Mouse (Mus musculus) forebrain, embryonic 12.5 days (tissue): ENCODE results near the gene Nfia. TPM values are rescaled to one million over a fixed set of nuclear protein-coding genes. Genes with fewer than 3 reads are reported as not detected.
A peak's percentile ranks its signal among the peaks of the same experiment; 100 is the strongest.

ENCODE experiments used
- ATAC-seq: fragments of 200-750 bp; cut with Nextera tagmentation; 2 replicates; pipeline ENCODE4 v1.8.0; 2017; ENCODE audit warnings: moderate TSS enrichment; ENCODE audit not compliant: low FRiP score
- H3K27ac ChIP-seq: fragments of 300-500 bp; sonication (generic); 2 replicates; pipeline ENCODE4 v1.5.1; 2016; ENCODE audit warnings: mild to moderate bottlenecking
- H3K27me3 ChIP-seq: fragments of 300-500 bp; sonication (generic); 2 replicates; pipeline ENCODE4 v1.6.1; 2016; ENCODE audit warnings: mild to moderate bottlenecking
- H3K36me3 ChIP-seq: fragments of 300-500 bp; sonication (generic); replicated peaks from 2 replicates; pipeline ENCODE4 v1.6.1; 2016; ENCODE audit warnings: mild to moderate bottlenecking
- H3K4me1 ChIP-seq: fragments of 300-500 bp; sonication (generic); 2 replicates; pipeline ENCODE4 v1.6.1; 2016
- H3K4me2 ChIP-seq: fragments of 300-500 bp; sonication (generic); 2 replicates; pipeline ENCODE4 v1.6.1; 2016; ENCODE audit warnings: mild to moderate bottlenecking, moderate library complexity
- H3K4me3 ChIP-seq: fragments of 300-500 bp; sonication (generic); replicated peaks from 2 replicates; pipeline ENCODE4 v1.5.1; 2016; ENCODE audit warnings: mild to moderate bottlenecking
- H3K9ac ChIP-seq: fragments of 300-500 bp; sonication (generic); 2 replicates; pipeline ENCODE4 v1.6.1; 2016; ENCODE audit warnings: mild to moderate bottlenecking
- H3K9me3 ChIP-seq: fragments of 300-500 bp; sonication (generic); 2 replicates; pipeline ENCODE4 v1.6.1; 2016
- WGBS: fragments of 180-500 bp; shearing (Covaris S2); methylation state at CpG from one replicate; pipeline ENCODE4 v1.1.7; 2016; 5-methylcytosine and 5-hydroxymethylcytosine counted together
- polyA plus RNA-seq: library from polyadenylated mRNA; unstranded; fragments of >200 nt; fragmentation: Nextera tagmentation; extraction: Ambion mirVana; gene quantifications from 2 replicates; pipeline ENCODE4 v1.2.1, GENCODE M21; 2016

Gene Nfia
- polyA plus RNA-seq, 1 experiment from 2014 or later, result 62.1 TPM

DNA sequence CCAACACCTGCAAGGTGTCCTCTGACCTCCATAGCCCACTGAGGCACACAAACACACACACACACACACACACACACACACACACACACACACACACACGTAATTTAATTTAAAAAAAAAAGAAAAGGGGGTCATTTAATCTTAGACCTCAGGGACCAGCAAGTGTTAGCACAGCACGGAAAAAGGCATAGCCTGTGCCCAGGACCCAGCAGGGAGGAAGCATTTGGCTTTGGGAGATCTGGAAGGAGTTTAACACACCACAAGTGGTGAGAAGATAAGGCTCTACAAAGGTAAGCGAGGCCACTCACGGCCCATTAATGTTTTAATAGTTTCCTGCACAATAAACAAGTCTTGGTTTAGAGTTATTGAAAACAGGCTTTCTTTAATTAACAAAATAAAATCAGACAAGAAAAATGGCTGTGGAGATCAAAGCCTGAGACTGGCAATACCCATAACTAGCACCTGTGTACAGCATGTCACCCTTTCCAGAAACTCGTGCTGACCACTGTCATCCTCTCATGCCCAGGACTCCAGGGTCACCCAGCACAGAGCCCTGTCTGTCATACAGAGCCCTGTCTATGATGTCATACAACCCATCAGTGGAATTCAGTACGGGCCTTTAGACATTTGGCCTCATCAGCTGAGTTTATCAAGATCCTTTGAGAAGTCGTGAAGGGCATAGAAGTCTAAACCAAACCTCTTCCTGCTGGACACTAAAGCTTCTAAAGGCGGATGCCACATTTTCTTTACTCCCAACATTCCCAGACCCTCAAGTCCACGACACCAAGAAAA, 332.6 kb downstream of the Nfia start:
- H3K9me3 ChIP-seq, result no peaks in the 10 kb centered on the region
- H3K27ac ChIP-seq, result peak overlapping the region; percentile 95; the same call in 1 of the 2 replicates

DNA sequence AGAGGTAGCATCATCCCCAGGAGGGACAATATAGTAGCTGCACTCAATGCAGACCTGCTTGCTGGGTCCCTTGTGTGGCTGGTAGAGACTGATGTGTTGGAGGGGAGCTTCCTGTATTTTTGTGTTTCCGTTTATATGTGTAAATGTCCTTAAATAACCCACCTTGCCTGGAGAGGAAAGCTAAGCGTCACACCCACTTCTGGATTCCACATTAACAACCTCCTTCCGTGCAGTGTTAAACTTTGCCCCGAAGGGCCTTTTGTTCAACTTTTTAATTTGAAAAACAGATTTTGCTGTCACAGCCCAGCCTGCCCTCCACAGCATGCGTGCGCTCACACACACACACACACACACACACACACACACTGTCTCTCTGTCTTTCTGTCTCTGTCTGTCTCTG, 333.4 kb downstream of the Nfia start:
- WGBS, result 49% methylated on average over 6 of the region's 6 CpGs
- ATAC-seq, result no peak
- peaks cover 19% of the 10 kb centered on the region; the same call in 1 of the 2 replicates for H3K27me3 ChIP-seq
- H3K4me2 ChIP-seq, result no peak overlapping the region
- H3K4me1 ChIP-seq, result peaks cover 90% of the 10 kb centered on the region
- peak overlapping the region; percentile 95 for H3K27ac ChIP-seq
- H3K9ac ChIP-seq, result no peak overlapping the region
- H3K36me3 ChIP-seq, result no peaks in the 10 kb centered on the region
- H3K9me3 ChIP-seq, result no peaks in the 10 kb centered on the region
- H3K4me3 ChIP-seq, result no peak overlapping the region

More for the DNA sequence above, 332.6 kb downstream of the Nfia start:
- H3K4me3 ChIP-seq, result no peak overlapping the region
- no peaks in the 10 kb centered on the region for H3K36me3 ChIP-seq
- H3K4me2 ChIP-seq, result no peak overlapping the region
- peaks cover 19% of the 10 kb centered on the region; the same call in 1 of the 2 replicates for H3K27me3 ChIP-seq
- WGBS, result 73% methylated on average over 8 of the region's 9 CpGs
- no peak for ATAC-seq
- no peak overlapping the region for H3K9ac ChIP-seq
- peaks cover 91% of the 10 kb centered on the region for H3K4me1 ChIP-seq

DNA sequence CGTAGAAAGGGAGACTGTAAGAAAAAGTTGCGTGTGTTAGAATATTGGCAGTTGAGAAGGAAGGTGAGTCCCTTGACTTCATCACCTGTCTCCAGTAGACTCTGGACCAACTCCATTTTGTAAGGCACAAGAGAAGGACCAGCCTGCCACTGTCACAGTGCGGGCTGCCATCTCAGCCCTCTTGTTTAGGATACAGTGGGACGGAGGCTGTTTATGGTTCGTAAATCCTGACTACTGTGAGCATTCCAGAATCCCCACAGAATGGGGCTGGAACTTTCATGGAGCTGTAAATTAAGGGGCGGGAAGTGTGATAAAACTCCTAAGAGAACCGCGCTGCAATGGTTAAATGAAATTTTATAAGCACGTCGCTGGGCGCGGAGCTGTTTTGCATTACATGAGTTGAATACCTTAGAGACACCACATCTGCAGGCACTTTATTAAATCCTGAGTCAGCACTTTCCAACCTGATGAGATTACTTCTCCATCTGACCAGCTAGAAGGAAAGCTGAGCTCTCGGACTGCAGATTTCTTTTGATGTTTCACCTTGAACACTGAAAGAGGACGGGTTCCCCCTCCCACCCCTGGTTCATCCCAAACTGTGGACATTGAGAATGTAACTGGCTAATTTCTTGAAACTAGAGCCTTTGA, 334.0 kb downstream of the Nfia start:
- no peaks in the 10 kb centered on the region for H3K9me3 ChIP-seq
- 31% methylated on average over 14 of the region's 14 CpGs for WGBS
- ATAC-seq, result no peak
- peak overlapping the region; percentile 95 for H3K27ac ChIP-seq
- H3K36me3 ChIP-seq, result no peaks in the 10 kb centered on the region
- H3K9ac ChIP-seq, result no peak overlapping the region
- peak overlapping the region; percentile 19 for H3K4me2 ChIP-seq
- H3K27me3 ChIP-seq, result peaks cover 19% of the 10 kb centered on the region; the same call in 1 of the 2 replicates
- H3K4me1 ChIP-seq, result peaks cover 86% of the 10 kb centered on the region
- H3K4me3 ChIP-seq, result no peak overlapping the region

DNA sequence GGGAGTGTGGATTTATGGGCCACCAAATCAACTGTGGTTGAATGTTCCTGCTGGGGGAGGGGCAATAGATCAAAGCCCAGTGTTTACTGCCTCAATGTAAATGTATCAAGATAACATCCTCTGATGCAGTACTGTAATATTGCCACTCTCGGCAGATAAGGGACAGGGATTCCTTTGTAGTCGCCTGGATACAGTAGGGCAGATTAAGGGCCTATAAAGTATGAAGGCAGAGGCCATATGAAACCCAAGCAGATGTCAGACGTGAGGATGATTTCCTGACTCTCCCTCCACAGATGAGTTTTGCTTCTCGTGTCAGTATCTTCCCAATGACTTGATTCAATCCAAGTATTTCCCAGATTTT, 334.5 kb downstream of the Nfia start:
- ATAC-seq, result no peak
- Histone ChIP-seq H3K4me1 (peaks cover 81% of the 10 kb centered on the region), H3K4me3 (no peak overlapping the region)

DNA sequence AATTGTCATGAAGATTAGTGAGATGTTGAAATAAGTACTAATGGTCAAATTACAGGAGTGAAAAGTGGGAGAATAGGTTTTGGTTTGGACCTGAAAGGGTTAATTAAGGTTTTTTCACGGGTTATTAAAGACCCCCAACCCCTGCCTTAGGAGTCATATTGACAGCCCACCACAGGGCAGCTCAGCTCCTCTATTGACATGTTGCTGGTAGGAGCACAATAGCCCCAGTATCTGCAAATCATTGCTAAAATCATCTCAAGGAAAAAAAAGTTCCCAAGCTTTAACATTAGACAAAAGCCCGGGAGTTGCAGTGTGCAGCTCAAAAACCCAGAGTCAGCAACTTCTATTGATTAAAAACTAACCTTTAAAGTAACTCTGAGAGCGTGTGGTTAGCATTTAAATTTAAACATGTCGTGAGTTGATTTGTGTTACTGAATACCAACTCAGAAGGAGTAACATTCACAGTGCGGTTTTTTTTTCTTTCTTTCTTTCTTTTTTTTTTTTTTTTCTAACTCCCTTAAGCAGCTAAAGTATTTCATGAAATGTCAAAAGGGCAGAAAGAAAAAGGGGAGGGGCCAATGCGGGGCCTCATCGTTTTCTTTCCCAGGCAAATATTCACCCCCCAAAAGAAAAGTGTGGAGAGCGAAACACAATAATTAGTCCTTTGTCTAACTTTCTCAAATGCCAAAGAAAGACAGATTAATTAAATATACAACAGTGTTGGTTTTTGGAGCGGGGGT, 335.6 kb downstream of the Nfia start:
- Histone ChIP-seq H3K27me3 (peaks cover 19% of the 10 kb centered on the region; the same call in 1 of the 2 replicates), H3K27ac (peak overlapping the region; percentile 95), H3K9ac (no peak overlapping the region), H3K4me1 (peaks cover 78% of the 10 kb centered on the region), H3K4me3 (no peak overlapping the region), H3K36me3 (no peaks in the 10 kb centered on the region), H3K4me2 (peak overlapping the region; percentile 38), H3K9me3 (no peaks in the 10 kb centered on the region)
- WGBS, result 2% methylated on average over 9 of the region's 9 CpGs
- ATAC-seq, result peak; percentile 31

More for the DNA sequence above, 334.5 kb downstream of the Nfia start:
- Histone ChIP-seq H3K4me2 (peak overlapping the region; percentile 26), H3K9me3 (no peaks in the 10 kb centered on the region), H3K27me3 (peaks cover 19% of the 10 kb centered on the region; the same call in 1 of the 2 replicates), H3K9ac (no peak overlapping the region), H3K36me3 (no peaks in the 10 kb centered on the region), H3K27ac (peak overlapping the region; percentile 95)
- WGBS, result 10% methylated on average over 4 of the region's 4 CpGs

DNA sequence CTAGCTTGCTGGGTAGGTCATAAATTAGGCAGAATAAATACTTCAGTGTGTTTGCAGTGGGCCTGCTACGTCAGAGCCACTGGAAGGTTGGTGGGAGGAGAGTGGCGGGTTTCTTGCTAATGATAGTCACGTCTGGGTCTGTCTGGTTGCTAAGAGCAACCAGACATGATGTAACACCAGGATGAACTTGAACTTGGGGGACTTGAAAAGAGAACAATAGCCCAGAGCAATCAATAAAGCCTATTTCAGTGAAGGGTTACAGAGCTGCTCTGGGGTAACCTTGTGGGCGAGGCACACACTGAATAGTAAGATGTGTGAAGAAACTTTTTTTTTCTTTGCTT, 336.1 kb downstream of the Nfia start:
- peak overlapping the region; percentile 38 for H3K4me2 ChIP-seq
- H3K9me3 ChIP-seq, result no peaks in the 10 kb centered on the region
- peak overlapping the region; percentile 95 for H3K27ac ChIP-seq
- WGBS, result 1% methylated on average over 4 of the region's 4 CpGs
- H3K4me3 ChIP-seq, result no peak overlapping the region
- no peak overlapping the region for H3K9ac ChIP-seq
- peaks cover 19% of the 10 kb centered on the region; the same call in 1 of the 2 replicates for H3K27me3 ChIP-seq
- H3K4me1 ChIP-seq, result peaks cover 75% of the 10 kb centered on the region
- peak; percentile 93 for ATAC-seq
- H3K36me3 ChIP-seq, result no peaks in the 10 kb centered on the region

DNA sequence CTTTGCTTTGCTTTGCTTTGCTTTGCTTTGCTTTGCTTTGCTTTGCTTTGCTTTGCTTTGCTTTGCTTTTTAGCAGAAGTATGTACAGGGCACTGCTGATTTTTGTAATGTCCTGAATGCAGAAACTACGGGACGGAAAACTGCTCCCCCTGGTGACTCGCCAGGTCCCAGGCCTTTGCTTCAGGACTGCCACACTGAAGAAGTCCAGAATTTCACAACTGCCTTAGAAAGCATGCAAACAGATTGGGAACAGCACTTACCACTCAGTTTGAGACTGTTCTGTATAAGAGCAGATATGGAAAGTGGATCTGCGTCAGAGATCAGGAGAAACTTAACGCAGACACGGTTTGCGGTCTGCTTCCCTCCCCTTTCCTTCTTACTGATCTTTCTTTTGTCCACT, 336.5 kb downstream of the Nfia start:
- H3K36me3 ChIP-seq, result no peaks in the 10 kb centered on the region
- 1% methylated on average over 7 of the region's 7 CpGs for WGBS
- peak overlapping the region; percentile 38 for H3K4me2 ChIP-seq
- peak; percentile 36; the same call in 1 of the 2 replicates for ATAC-seq
- 0 out of 2 replicates have a peak overlapping the region, but pooled peaks have one; percentile 44 for H3K9ac ChIP-seq
- H3K9me3 ChIP-seq, result no peaks in the 10 kb centered on the region
- H3K4me3 ChIP-seq, result no peak overlapping the region
- H3K4me1 ChIP-seq, result peaks cover 71% of the 10 kb centered on the region
- peak overlapping the region; percentile 95 for H3K27ac ChIP-seq
- H3K27me3 ChIP-seq, result peaks cover 19% of the 10 kb centered on the region; the same call in 1 of the 2 replicates

DNA sequence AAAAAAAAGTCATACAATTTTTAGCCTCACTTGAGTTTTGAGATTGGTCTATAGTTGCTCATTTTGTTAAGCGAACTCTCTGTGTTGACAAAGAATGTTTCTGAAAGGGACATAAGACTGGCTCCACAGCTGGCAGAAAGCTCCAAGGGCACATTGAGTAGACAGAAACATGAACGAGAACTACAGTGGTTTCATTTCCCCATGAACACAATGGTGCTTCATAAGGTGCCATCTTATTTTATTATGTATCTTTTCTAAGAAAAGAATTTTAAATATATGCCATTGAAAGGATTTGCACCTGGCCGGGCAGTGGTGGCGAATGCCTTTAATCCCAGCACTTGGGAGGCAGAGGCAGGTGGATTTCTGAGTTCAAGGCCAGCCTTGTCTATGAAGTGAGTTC, 337.4 kb downstream of the Nfia start:
- Histone ChIP-seq H3K36me3 (no peaks in the 10 kb centered on the region), H3K27me3 (peaks cover 11% of the 10 kb centered on the region; the same call in 1 of the 2 replicates), H3K27ac (peak overlapping the region; percentile 95), H3K4me2 (no peak overlapping the region), H3K4me3 (no peak overlapping the region), H3K4me1 (peaks cover 63% of the 10 kb centered on the region), H3K9me3 (no peaks in the 10 kb centered on the region), H3K9ac (no peak overlapping the region)
- 72% methylated on average over 4 of the region's 4 CpGs for WGBS
- ATAC-seq, result no peak

DNA sequence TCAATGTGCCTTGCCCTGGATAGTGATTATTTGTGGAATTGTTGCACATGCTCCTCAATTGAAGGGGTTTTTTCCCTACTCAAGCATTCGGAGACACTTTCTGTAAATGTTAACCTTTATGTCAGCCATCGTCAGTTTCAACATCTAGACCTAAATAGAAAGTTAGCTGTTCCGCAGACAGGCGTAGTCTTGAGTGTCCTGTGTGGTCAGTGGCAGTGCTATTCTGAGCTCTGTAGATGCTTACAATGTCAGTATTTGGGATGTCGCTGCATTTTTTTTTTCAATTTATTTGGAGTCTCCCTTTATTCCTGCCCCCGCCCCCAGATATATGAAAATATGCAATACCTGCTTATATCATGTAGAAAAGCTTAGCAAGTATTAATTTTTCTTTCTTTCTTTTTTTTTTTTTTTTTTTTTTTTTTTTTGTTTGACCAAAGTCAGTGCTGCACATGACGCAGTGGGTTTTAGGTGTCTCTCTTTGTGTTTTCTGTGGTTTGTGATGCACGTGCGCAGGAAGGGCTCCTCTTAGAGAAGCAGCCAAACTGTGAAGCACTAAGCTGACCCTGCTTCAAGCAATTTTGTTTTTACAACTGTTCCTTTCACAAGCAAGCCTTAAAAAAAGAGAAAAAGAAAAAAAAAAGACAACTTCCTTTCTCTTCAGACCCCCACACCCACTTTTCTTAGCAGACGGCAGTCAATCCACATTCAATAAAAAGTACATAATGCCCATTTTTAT, 340.9 kb downstream of the Nfia start:
- no peak overlapping the region for H3K27ac ChIP-seq
- no peaks in the 10 kb centered on the region for H3K27me3 ChIP-seq
- 81% methylated on average over 10 of the region's 10 CpGs for WGBS
- H3K4me1 ChIP-seq, result peaks cover 37% of the 10 kb centered on the region
- H3K9ac ChIP-seq, result no peak overlapping the region
- no peaks in the 10 kb centered on the region for H3K9me3 ChIP-seq
- H3K36me3 ChIP-seq, result no peaks in the 10 kb centered on the region
- H3K4me2 ChIP-seq, result no peak overlapping the region
- no peak overlapping the region for H3K4me3 ChIP-seq
- ATAC-seq, result no peak

DNA sequence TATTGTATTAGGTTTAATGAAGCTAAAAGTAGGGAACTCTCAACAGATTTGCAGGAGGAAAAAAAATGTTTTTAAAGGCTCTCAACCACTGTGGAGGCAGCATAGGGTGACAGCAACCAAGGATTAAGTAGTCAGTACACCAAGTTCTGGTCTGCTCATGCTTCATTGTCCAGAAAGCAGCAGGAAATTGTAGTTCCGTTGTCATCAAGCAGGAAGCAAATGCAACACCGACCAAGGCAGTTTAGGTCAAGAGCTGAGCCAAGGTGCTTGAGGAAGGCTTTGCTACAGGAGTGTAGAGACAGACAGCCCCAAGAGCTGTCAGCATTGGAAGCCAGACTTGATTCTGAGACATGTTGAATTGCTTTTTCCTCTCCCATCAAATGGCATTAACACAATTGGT, 342.4 kb downstream of the Nfia start:
- Histone ChIP-seq H3K4me3 (no peak overlapping the region), H3K9me3 (no peaks in the 10 kb centered on the region), H3K27me3 (no peaks in the 10 kb centered on the region), H3K4me1 (peaks cover 30% of the 10 kb centered on the region), H3K4me2 (no peak overlapping the region), H3K27ac (no peak overlapping the region), H3K9ac (no peak overlapping the region), H3K36me3 (no peaks in the 10 kb centered on the region)
- ATAC-seq, result no peak
- WGBS, result 76% methylated on average over 2 of the region's 2 CpGs

DNA sequence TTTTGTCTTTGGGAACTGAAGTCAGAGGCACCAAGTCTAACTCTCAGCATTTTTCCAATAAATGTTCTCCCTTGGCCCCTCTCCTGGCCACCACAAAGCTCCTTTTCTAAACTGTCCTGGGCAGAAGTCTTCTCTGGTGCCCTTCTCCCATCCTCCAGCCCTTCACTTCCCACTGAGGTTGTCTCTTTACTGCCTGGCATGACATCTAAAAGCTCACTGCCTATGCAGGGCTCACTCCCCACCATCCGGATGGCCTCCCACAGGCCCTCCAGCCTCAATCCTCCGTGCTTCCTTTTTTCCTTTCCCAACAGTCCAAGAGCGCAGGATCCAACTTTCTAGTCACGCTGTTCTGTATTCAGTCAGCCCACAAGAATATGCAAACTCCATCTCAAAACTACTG, 342.9 kb downstream of the Nfia start:
- Histone ChIP-seq H3K4me2 (no peak overlapping the region), H3K27me3 (no peaks in the 10 kb centered on the region), H3K27ac (no peak overlapping the region), H3K9ac (no peak overlapping the region), H3K9me3 (no peaks in the 10 kb centered on the region), H3K4me1 (peaks cover 28% of the 10 kb centered on the region), H3K36me3 (no peaks in the 10 kb centered on the region), H3K4me3 (no peak overlapping the region)
- WGBS, result 89% methylated on average over 4 of the region's 4 CpGs
- ATAC-seq, result no peak

DNA sequence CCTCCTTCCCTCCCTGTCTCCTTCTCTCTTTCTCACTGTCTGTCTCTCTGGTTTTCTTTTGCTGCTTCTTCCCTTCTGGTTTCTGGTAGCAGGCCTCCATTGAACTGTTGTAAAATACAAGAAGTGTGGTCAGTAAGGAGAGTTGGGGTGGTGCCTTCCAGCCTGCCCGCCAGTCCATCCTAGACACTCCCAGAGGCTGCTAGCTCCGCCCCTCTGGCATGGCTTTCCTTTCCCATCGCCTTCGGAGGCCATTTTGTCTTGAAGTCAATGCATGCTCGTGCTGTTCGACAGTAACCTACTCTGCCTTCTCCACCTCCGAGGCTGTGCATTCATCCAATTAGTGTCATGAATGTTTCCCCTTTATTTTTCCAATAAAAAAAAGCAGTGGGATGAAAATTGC, 343.5 kb downstream of the Nfia start:
- Histone ChIP-seq H3K4me3 (no peak overlapping the region), H3K9me3 (no peaks in the 10 kb centered on the region), H3K36me3 (no peaks in the 10 kb centered on the region), H3K4me1 (peaks cover 22% of the 10 kb centered on the region), H3K9ac (no peak overlapping the region), H3K4me2 (no peak overlapping the region), H3K27ac (no peak overlapping the region), H3K27me3 (no peaks in the 10 kb centered on the region)
- 88% methylated on average over 7 of the region's 7 CpGs for WGBS
- ATAC-seq, result no peak
